Mouse (Mus musculus) cortical plate, adult 2 months (tissue): ENCODE measurements at regions not wholly inside any gene's neighbourhood (a gene's known extent, or its start where the extent isn't known, plus 50 kb on each side); places are given as distances from the start of the nearest gene placed in this dataset.

Experiments used
- H3K27ac ChIP-seq: fragments of 200-500 bp; 2 replicates; pipeline ENCODE4 v1.5.1; 2012; ENCODE audit warnings: low read length, control low read depth, inconsistent platforms; ENCODE audit not compliant: insufficient read depth
- H3K4me1 ChIP-seq: fragments of 200-500 bp; 2 replicates; pipeline ENCODE4 v1.6.1; 2011; ENCODE audit warnings: low read length; ENCODE audit not compliant: control insufficient read depth, insufficient read depth
- H3K4me3 ChIP-seq: fragments of 200-500 bp; 2 replicates; pipeline ENCODE4 v1.5.1; 2011; ENCODE audit warnings: mild to moderate bottlenecking, low read length, control low read depth; ENCODE audit not compliant: insufficient read depth
- CTCF ChIP-seq: fragments of 200-500 bp; IDR thresholded peaks from 2 replicates; pipeline ENCODE4 v1.5.1; 2011; ENCODE audit warnings: mild to moderate bottlenecking, control low read depth, low read length; ENCODE audit not compliant: insufficient read depth; ENCODE audit errors: extremely low read depth
- POLR2A ChIP-seq: fragments of 200-500 bp; IDR thresholded peaks from 2 replicates; pipeline ENCODE4 v1.6.1; 2011; ENCODE audit warnings: mild to moderate bottlenecking, low read length, control low read depth; ENCODE audit not compliant: insufficient read depth; ENCODE audit errors: extremely low read depth

DNA sequence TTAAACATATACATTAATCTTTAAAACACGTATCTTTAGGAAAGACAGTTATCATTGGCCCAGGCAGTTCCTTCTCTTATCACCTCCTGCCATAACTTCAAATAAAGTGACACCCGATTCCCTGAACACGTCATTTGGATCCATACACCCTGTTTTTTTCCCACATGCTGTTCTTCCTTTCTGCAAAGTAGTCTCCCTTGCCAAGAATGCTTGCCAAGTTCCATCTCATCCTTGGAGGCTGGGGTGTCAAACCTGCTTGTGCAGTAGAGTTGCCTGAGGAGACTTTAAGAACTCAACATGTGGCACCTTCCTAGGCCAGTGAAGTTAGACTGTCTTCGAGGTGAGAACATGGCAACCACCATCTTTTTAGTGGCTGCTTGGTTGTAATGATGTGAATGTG lies 73.2 kb upstream of the Pard3b start:
- no peak for TF ChIP-seq CTCF
- no peak for TF ChIP-seq POLR2A
- Histone ChIP-seq H3K4me3 (no peak overlapping the region), H3K27ac (no peak overlapping the region), H3K4me1 (no peaks in the 10 kb centered on the region)

- no peak overlapping the region for H3K4me3 ChIP-seq
- no peak overlapping the region for H3K27ac ChIP-seq
- TF ChIP-seq POLR2A (no peak), CTCF (no peak)
- H3K4me1 ChIP-seq: no peaks in the 10 kb centered on the region
Observed at GRCm38 (mm10) chr1:61574276-61574675, 64.3 kb upstream of the Pard3b start.

DNA sequence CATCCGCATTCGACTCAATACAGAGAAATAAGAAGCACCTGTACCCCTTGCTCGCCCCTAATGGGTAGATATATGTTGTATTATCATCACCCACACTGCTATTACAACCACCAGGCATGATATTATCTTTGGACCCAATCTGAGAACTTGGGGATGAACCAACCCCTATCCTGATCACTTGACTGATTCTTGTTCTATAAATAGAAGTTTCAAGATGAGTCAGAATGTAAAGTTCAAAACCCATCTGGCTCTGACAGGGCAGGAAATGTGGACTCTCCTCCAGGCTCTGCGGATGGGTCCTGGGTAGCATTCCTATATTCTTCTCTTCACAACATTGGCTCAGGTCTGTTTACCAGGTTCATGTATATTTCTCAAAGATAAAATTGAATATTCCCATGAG lies 61.9 kb upstream of the Pard3b start:
- no peak for TF ChIP-seq CTCF
- no peak for TF ChIP-seq POLR2A
- no peak overlapping the region for H3K27ac ChIP-seq
- H3K4me1 ChIP-seq: no peaks in the 10 kb centered on the region
- H3K4me3 ChIP-seq: no peak overlapping the region

DNA sequence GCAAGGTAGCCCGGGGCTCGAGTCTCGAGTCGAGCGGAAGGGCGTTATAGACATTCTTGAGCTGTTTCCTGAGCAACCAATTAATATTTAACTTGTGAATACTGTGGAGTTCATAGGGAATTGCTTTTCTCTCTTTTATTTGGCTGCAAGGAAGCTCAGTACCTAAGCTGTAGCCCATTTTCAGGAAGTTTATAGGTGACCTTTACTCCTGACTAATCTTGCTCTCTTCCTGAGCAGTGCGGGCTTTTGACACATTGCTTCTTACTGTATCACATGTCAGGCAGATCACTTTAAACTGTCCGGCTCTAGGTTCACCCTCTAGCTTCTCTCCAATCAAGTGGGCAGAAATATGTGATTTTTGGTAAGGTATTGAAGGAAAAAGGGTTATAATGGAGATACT lies 51.4 kb upstream of the Pard3b start:
- no peak overlapping the region for H3K27ac ChIP-seq
- TF ChIP-seq CTCF (no peak), POLR2A (no peak)
- no peaks in the 10 kb centered on the region for H3K4me1 ChIP-seq
- no peak overlapping the region for H3K4me3 ChIP-seq
